Mouse (Mus musculus) limb, embryonic 14.5 days (tissue): ENCODE measurements at regions not wholly inside any gene's neighbourhood (a gene's known extent, or its start where the extent isn't known, plus 50 kb on each side); places are given as distances from the start of the nearest gene placed in this dataset.

Experiments
- ATAC-seq: fragments of 200-750 bp; cut with Nextera tagmentation; 2 replicates; pipeline ENCODE4 v1.8.0; 2017; ENCODE audit warnings: low read depth, moderate number of reproducible peaks, moderate TSS enrichment; ENCODE audit not compliant: low FRiP score
- DNase-seq: peaks from one replicate; pipeline ENCODE4 v3.0.0-alpha.2; 2015; ENCODE audit warnings: low spot score
- H3K27ac ChIP-seq: fragments of 300-500 bp; sonication (generic); replicated peaks from 2 replicates; pipeline ENCODE4 v1.5.1; 2014; ENCODE audit warnings: low read depth, mild to moderate bottlenecking, low read length, moderate library complexity, mixed read lengths
- H3K27me3 ChIP-seq: fragments of 300-500 bp; sonication (generic); 2 replicates; pipeline ENCODE4 v1.6.1; 2014; ENCODE audit warnings: low read length, mixed read lengths; ENCODE audit not compliant: control insufficient read depth, insufficient read depth
- H3K36me3 ChIP-seq: fragments of 300-500 bp; sonication (generic); 2 replicates; pipeline ENCODE4 v1.6.1; 2014; ENCODE audit warnings: mild to moderate bottlenecking, low read length, moderate library complexity, mixed read lengths; ENCODE audit not compliant: control insufficient read depth, insufficient read depth
- H3K4me1 ChIP-seq: fragments of 300-500 bp; sonication (generic); 2 replicates; pipeline ENCODE4 v1.6.1; 2014; ENCODE audit warnings: antibody characterized with exemption, low read length, mixed read lengths; ENCODE audit not compliant: control insufficient read depth, insufficient read depth
- H3K4me2 ChIP-seq: fragments of 300-500 bp; sonication (generic); replicated peaks from 2 replicates; pipeline ENCODE4 v1.6.1; 2014; ENCODE audit warnings: low read depth, mild to moderate bottlenecking, low read length, moderate library complexity; ENCODE audit not compliant: severe bottlenecking
- H3K4me3 ChIP-seq: fragments of 300-500 bp; sonication (generic); replicated peaks from 2 replicates; pipeline ENCODE4 v1.5.1; 2014; ENCODE audit warnings: low read length
- H3K9ac ChIP-seq: fragments of 300-500 bp; sonication (generic); 2 replicates; pipeline ENCODE4 v1.6.1; 2014; ENCODE audit warnings: mild to moderate bottlenecking, low read depth, low read length, moderate library complexity; ENCODE audit not compliant: severe bottlenecking
- H3K9me3 ChIP-seq: fragments of 300-500 bp; sonication (generic); 2 replicates; pipeline ENCODE4 v1.6.1; 2016; ENCODE audit warnings: low read length; ENCODE audit not compliant: control insufficient read depth
- POLR2A ChIP-seq: fragments of 200-500 bp; IDR thresholded peaks from 2 replicates; pipeline ENCODE4 v1.8.0; 2012; ENCODE audit warnings: inconsistent platforms, mild to moderate bottlenecking, moderate library complexity, borderline replicate concordance; ENCODE audit not compliant: insufficient read depth, insufficient read length; ENCODE audit errors: extremely low read depth
- WGBS: fragments of 180-500 bp; shearing (Covaris S2); extraction: QIAGEN DNeasy Blood & Tissue Kit; methylation state at CpG from one replicate; pipeline ENCODE4 v1.1.7; 2014; 5-methylcytosine and 5-hydroxymethylcytosine counted together

DNA sequence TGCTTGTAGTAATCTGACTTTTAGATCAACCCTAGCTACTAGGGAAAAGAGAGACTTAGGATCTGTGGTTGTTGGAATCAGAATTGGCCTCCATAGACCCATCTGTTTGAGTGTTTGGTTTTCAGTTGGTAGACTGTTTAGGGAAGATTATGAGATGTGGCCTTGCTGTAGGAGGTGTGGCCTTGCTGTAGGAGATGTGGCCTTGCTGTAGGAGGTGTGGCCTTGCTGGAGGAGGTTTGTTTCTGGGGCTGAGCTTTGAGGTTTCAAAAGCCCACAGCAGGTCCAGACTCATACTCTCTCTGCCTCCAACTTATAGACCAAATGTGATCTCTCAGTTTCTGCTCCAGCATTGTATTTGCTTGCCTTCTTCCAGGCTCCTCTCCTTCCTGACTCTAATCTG lies 363.7 kb downstream of the Rnf144b start:
- Histone ChIP-seq H3K4me2 (no peak overlapping the region), H3K4me3 (no peak overlapping the region), H3K9me3 (no peaks in the 10 kb centered on the region), H3K36me3 (no peaks in the 10 kb centered on the region), H3K4me1 (no peaks in the 10 kb centered on the region), H3K27me3 (no peaks in the 10 kb centered on the region), H3K9ac (no peak overlapping the region), H3K27ac (no peak overlapping the region)
- no peak for TF ChIP-seq POLR2A
- ATAC-seq = no peak
- no peak for DNase-seq

- Histone ChIP-seq H3K36me3 (no peaks in the 10 kb centered on the region), H3K9me3 (no peaks in the 10 kb centered on the region), H3K9ac (no peak overlapping the region), H3K27ac (no peak overlapping the region), H3K4me1 (no peaks in the 10 kb centered on the region), H3K27me3 (no peaks in the 10 kb centered on the region), H3K4me2 (no peak overlapping the region), H3K4me3 (no peak overlapping the region)
- TF ChIP-seq POLR2A = no peak
- no peak for ATAC-seq
- DNase-seq = no peak
- 90% methylated on average over 3 of the region's 3 CpGs for WGBS
Measured at GRCm38 (mm10) chr13:47486658-47487057, 364.2 kb downstream of the Rnf144b start.

- ATAC-seq (no peak), DNase-seq (no peak)
- H3K36me3 ChIP-seq = no peaks in the 10 kb centered on the region
- no peak overlapping the region for H3K4me3 ChIP-seq
- no peaks in the 10 kb centered on the region for H3K4me1 ChIP-seq
- 91% methylated on average over 15 of the region's 15 CpGs for WGBS
- TF ChIP-seq POLR2A = no peak
- no peaks in the 10 kb centered on the region for H3K9me3 ChIP-seq
- no peak overlapping the region for H3K27ac ChIP-seq
- no peaks in the 10 kb centered on the region for H3K27me3 ChIP-seq
- no peak overlapping the region for H3K4me2 ChIP-seq
- H3K9ac ChIP-seq = no peak overlapping the region
Measured at GRCm38 (mm10) chr13:47505380-47505955, 383.0 kb downstream of the Rnf144b start.

DNA sequence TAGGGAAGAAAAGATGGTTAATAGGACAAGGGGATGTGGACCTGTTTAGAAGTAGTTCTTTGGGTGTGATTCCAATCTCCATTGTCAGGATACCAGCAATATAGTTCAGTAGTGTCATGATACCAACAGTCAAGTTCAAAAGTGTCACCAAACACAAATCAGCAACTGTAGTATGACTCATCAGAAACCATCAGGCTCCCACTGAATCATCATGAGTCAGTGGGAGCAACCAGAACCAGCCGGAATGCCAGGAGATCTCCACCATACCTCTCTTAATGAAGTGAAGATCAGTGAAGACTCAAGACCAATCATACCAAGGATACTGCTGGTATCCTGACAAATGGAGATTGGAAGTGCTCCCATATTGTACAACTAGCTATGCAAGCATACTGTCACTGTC lies 410.5 kb downstream of the Rnf144b start:
- H3K27ac ChIP-seq = no peak overlapping the region
- H3K36me3 ChIP-seq = no peaks in the 10 kb centered on the region
- no peak for TF ChIP-seq POLR2A
- H3K4me1 ChIP-seq = no peaks in the 10 kb centered on the region
- no peak overlapping the region for H3K9ac ChIP-seq
- H3K9me3 ChIP-seq = no peaks in the 10 kb centered on the region
- DNase-seq (no peak), ATAC-seq (no peak)
- no peak overlapping the region for H3K4me2 ChIP-seq
- 90% methylated on average over 1 of the region's 1 CpGs for WGBS
- H3K4me3 ChIP-seq = no peak overlapping the region
- no peaks in the 10 kb centered on the region for H3K27me3 ChIP-seq

GRCm38 (mm10) chr13:47537156-47537555 lies 414.7 kb downstream of the Rnf144b start:
- Histone ChIP-seq H3K4me1 (no peaks in the 10 kb centered on the region), H3K27me3 (no peaks in the 10 kb centered on the region), H3K36me3 (no peaks in the 10 kb centered on the region), H3K9me3 (no peaks in the 10 kb centered on the region), H3K4me3 (no peak overlapping the region), H3K27ac (no peak overlapping the region), H3K4me2 (no peak overlapping the region), H3K9ac (no peak overlapping the region)
- ATAC-seq = no peak
- no peak for DNase-seq
- TF ChIP-seq POLR2A = no peak
- WGBS = 93% methylated on average over 2 of the region's 2 CpGs

DNA sequence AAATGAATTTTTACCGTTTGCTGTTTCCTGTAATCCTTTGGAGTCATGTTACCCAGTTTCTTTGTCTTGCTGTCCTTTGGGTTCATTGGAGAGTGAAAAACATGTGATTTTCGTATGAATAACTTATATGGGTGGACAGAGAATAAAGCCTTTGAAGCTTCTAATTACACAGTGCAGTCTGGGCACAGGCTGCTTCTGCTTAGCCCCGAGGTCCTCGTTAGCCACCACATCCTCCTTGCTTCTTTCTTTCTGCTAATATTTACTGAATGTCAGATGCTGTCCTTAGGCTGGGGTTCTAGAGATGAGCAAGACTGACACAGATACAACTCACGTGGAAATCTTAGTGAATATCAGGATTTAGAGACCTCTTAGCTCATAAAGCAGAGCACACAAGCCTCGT lies 427.2 kb downstream of the Rnf144b start:
- no peaks in the 10 kb centered on the region for H3K27me3 ChIP-seq
- no peak overlapping the region for H3K4me2 ChIP-seq
- WGBS = 37% methylated on average over 6 of the region's 6 CpGs
- H3K4me1 ChIP-seq = no peaks in the 10 kb centered on the region
- ATAC-seq (no peak), DNase-seq (no peak)
- TF ChIP-seq POLR2A = no peak
- no peak overlapping the region for H3K4me3 ChIP-seq
- H3K36me3 ChIP-seq = no peaks in the 10 kb centered on the region
- H3K9ac ChIP-seq = no peak overlapping the region
- H3K27ac ChIP-seq = no peak overlapping the region
- no peaks in the 10 kb centered on the region for H3K9me3 ChIP-seq
